Mouse (Mus musculus): ENCODE measurements at regions not wholly inside any gene's neighbourhood (a gene's known extent, or its start where the extent isn't known, plus 50 kb on each side); places are given as distances from the start of the nearest gene placed in this dataset.

DNA sequence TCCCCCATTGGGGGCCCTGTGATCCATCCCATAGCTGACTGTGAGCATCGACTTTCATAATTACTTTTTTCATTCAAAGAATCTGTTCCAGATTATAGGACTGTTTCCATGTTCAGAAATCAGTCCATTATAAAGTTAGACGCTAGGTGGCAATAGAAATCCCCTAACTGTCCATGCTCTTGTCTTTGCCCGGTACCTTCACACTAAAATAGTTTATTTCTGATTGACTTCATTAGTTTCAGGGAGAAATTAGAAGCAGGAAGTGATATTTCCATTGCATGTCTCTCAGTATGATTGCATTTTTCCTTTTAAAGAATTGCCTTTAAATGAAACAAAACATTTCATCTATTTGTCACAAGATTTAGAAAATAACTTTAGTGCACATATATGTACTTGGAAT is 131.7 kb downstream of the Fbxo8 start:
- Histone ChIP-seq H3K4me2 (ENCODE audit: low read length) (no peak overlapping the region), H3K9me3 (replicated peaks; ENCODE audit: low read length) (no peaks in the 10 kb centered on the region), H3K27me3 (ENCODE audit: insufficient read depth, low read length) (no peaks in the 10 kb centered on the region), H3K9ac (ENCODE audit: low read depth, low read length) (no peak overlapping the region), H3K4me3 (replicated peaks; ENCODE audit: low read depth, low read length) (no peak overlapping the region), H3K36me3 (ENCODE audit: insufficient read depth, low read length) (no peaks in the 10 kb centered on the region), H3K4me1 (replicated peaks; ENCODE audit: insufficient read depth, low read length) (no peaks in the 10 kb centered on the region), H3K27ac (no peak overlapping the region)
- WGBS, result 16% methylated on average over 3 of the region's 3 CpGs
- TF ChIP-seq CTCF (IDR thresholded peaks at IDR 0.05; ENCODE audit: low read depth), result peak; percentile 68
- DNase-seq (ENCODE audit: low spot score), result peak; percentile 70
- no peak for ATAC-seq (replicated peaks; ENCODE audit: low FRiP score, low read depth)

- no peak overlapping the region for H3K4me2 ChIP-seq (ENCODE audit: low read length)
- H3K4me3 ChIP-seq (replicated peaks; ENCODE audit: low read depth, low read length), result no peak overlapping the region
- WGBS, result 83% methylated on average over 7 of the region's 7 CpGs
- H3K4me1 ChIP-seq (replicated peaks; ENCODE audit: insufficient read depth, low read length), result no peaks in the 10 kb centered on the region
- no peaks in the 10 kb centered on the region for H3K36me3 ChIP-seq (ENCODE audit: insufficient read depth, low read length)
- H3K9ac ChIP-seq (ENCODE audit: low read depth, low read length), result no peak overlapping the region
- ATAC-seq (replicated peaks; ENCODE audit: low FRiP score, low read depth), result no peak
- H3K27me3 ChIP-seq (ENCODE audit: insufficient read depth, low read length), result no peaks in the 10 kb centered on the region
- H3K27ac ChIP-seq, result no peak overlapping the region
- no peak for DNase-seq (ENCODE audit: low spot score)
- no peaks in the 10 kb centered on the region for H3K9me3 ChIP-seq (replicated peaks; ENCODE audit: low read length)
- no peak for TF ChIP-seq CTCF (IDR thresholded peaks at IDR 0.05; ENCODE audit: low read depth)
Observed at GRCm38 (mm10) chr8:56684352-56684751, 133.5 kb downstream of the Fbxo8 start.

DNA sequence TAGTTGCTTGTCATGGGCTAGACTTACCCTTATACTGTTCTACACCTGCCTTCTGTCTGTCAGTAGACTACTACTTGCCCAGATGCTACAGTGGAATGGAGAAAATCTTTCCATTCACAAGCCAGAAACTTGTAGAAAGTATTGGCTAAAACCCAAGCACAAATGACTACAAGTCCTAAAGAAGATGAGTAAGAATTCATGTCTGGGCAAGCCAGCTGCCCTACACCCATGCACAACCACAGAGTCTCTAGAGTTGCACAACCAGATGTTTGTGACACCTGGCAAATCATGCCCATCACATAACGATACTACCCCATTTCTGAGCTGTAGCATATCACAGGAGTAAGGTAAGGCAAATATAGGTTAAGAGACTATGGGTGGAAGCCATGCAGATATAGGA is 144.5 kb downstream of the Fbxo8 start:
- Histone ChIP-seq H3K36me3 (ENCODE audit: insufficient read depth, low read length) (no peaks in the 10 kb centered on the region), H3K27me3 (ENCODE audit: insufficient read depth, low read length) (no peaks in the 10 kb centered on the region), H3K9me3 (replicated peaks; ENCODE audit: low read length) (no peaks in the 10 kb centered on the region), H3K4me3 (replicated peaks; ENCODE audit: low read depth, low read length) (no peak overlapping the region), H3K4me2 (ENCODE audit: low read length) (no peak overlapping the region), H3K27ac (no peak overlapping the region), H3K4me1 (replicated peaks; ENCODE audit: insufficient read depth, low read length) (no peaks in the 10 kb centered on the region), H3K9ac (ENCODE audit: low read depth, low read length) (no peak overlapping the region)
- no peak for TF ChIP-seq CTCF (IDR thresholded peaks at IDR 0.05; ENCODE audit: low read depth)
- ATAC-seq (replicated peaks; ENCODE audit: low FRiP score, low read depth) (no peak), DNase-seq (ENCODE audit: low spot score) (no peak)
- WGBS, result 87% methylated on average over 1 of the region's 1 CpGs

DNA sequence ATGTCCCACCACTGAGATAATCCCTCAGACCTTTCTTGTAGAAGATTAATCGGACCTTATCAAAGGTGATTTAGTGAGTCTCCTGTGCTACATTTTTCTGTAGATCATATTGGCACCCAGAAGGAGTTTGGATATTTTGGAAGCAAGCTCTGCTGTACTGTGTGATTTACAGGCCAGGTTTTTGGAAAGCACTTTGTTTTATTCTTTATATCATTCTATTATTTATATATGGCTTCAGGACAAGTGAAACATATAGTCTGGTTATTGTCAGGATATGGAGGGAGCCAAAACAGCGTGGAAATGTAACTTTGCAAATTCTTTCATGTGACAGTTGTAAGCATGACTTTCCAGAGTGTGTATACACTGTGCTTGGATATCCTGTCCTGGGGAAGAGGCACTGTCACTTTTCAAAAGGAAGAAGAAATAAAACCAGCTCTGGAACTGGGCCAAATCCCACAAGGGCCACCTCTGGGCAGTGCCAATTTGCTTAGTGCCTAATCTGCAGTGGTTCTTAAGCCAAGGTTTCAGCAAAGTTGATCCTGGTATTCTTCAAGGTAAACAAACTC is 149.8 kb downstream of the Fbxo8 start:
- 64% methylated on average over 2 of the region's 2 CpGs for WGBS
- H3K27ac ChIP-seq, result no peak overlapping the region

DNA sequence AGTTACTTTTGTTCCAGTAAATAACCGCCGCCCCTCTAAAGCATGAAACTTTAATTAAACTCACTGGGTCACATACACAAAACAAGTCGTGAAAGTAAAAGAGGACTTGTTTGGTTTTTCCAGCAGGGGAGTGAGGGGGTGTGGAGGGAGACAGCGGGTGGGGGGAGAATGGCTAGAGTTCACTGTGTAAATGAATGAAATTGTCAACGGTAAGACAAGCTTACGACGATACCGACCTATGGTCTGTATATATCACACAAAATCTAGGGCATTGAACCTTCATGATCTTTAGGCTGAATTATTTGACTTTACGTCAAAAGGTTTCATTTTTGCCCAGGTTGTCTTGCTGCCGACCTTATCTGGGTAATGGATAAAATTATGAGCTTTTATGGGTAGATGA is 155.5 kb downstream of the Fbxo8 start:
- 53% methylated on average over 10 of the region's 10 CpGs for WGBS
- Histone ChIP-seq H3K4me2 (ENCODE audit: low read length) (no peak overlapping the region), H3K4me3 (replicated peaks; ENCODE audit: low read depth, low read length) (no peak overlapping the region), H3K27ac (no peak overlapping the region), H3K27me3 (ENCODE audit: insufficient read depth, low read length) (no peaks in the 10 kb centered on the region), H3K4me1 (replicated peaks; ENCODE audit: insufficient read depth, low read length) (no peaks in the 10 kb centered on the region), H3K9me3 (replicated peaks; ENCODE audit: low read length) (no peaks in the 10 kb centered on the region), H3K36me3 (ENCODE audit: insufficient read depth, low read length) (no peaks in the 10 kb centered on the region), H3K9ac (ENCODE audit: low read depth, low read length) (no peak overlapping the region)
- no peak for TF ChIP-seq CTCF (IDR thresholded peaks at IDR 0.05; ENCODE audit: low read depth)
- no peak for ATAC-seq (replicated peaks; ENCODE audit: low FRiP score, low read depth)
- no peak for DNase-seq (ENCODE audit: low spot score)

More for the DNA sequence above, 149.8 kb downstream of the Fbxo8 start:
- no peak overlapping the region for H3K9ac ChIP-seq (ENCODE audit: low read depth, low read length)
- no peaks in the 10 kb centered on the region for H3K36me3 ChIP-seq (ENCODE audit: insufficient read depth, low read length)
- no peak overlapping the region for H3K4me3 ChIP-seq (replicated peaks; ENCODE audit: low read depth, low read length)
- DNase-seq (ENCODE audit: low spot score) (no peak), ATAC-seq (replicated peaks; ENCODE audit: low FRiP score, low read depth) (no peak)
- no peak for TF ChIP-seq CTCF (IDR thresholded peaks at IDR 0.05; ENCODE audit: low read depth)
- H3K9me3 ChIP-seq (replicated peaks; ENCODE audit: low read length), result no peaks in the 10 kb centered on the region
- no peak overlapping the region for H3K4me2 ChIP-seq (ENCODE audit: low read length)
- H3K27me3 ChIP-seq (ENCODE audit: insufficient read depth, low read length), result no peaks in the 10 kb centered on the region
- no peaks in the 10 kb centered on the region for H3K4me1 ChIP-seq (replicated peaks; ENCODE audit: insufficient read depth, low read length)

DNA sequence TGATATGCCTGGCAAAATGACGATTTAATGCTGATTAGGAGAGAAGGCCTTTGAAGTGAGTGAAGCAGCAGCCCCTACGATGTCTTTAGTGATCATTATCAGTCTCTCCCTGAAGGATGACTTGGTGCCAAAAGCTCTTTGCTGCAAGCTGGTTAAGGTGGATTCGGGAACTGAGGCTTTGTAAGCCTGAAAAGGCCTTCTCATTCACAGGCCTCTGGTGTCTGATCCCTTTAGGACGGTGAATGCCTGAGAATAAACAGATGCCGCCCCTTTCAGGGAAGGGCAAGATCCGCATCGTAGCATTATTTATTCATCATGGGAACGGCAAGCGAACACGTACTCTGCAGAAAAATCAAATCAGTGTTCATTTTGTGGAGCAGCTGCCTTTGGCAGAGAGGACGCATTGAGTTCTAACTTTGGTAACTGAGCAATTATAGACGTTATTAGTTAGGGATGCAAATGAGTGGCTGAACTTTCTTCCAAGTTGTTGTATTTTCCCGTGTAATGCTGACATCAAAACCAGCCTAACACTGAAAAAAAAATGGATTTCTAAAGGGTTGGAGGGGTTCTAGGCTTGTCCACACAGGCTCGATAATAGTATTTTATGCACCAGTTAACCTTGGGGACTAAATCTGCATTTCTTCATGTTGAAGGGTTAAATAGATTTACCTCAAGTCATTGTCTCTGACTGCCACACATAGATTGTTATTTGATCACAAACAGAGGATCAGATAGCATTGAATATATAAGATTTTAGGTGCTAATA is 156.2 kb downstream of the Fbxo8 start:
- ATAC-seq (replicated peaks; ENCODE audit: low FRiP score, low read depth) (no peak), DNase-seq (ENCODE audit: low spot score) (no peak)
- H3K27me3 ChIP-seq (ENCODE audit: insufficient read depth, low read length), result no peaks in the 10 kb centered on the region
- 48% methylated on average over 14 of the region's 14 CpGs for WGBS
- H3K9ac ChIP-seq (ENCODE audit: low read depth, low read length), result no peak overlapping the region
- no peak overlapping the region for H3K4me3 ChIP-seq (replicated peaks; ENCODE audit: low read depth, low read length)
- H3K9me3 ChIP-seq (replicated peaks; ENCODE audit: low read length), result no peaks in the 10 kb centered on the region
- no peak overlapping the region for H3K27ac ChIP-seq
- no peaks in the 10 kb centered on the region for H3K4me1 ChIP-seq (replicated peaks; ENCODE audit: insufficient read depth, low read length)
- H3K4me2 ChIP-seq (ENCODE audit: low read length), result no peak overlapping the region
- no peak for TF ChIP-seq CTCF (IDR thresholded peaks at IDR 0.05; ENCODE audit: low read depth)
- H3K36me3 ChIP-seq (ENCODE audit: insufficient read depth, low read length), result no peaks in the 10 kb centered on the region
